Mouse (Mus musculus): ENCODE measurements at regions not wholly inside any gene's neighbourhood (a gene's known extent, or its start where the extent isn't known, plus 50 kb on each side); places are given as distances from the start of the nearest gene placed in this dataset.

DNA sequence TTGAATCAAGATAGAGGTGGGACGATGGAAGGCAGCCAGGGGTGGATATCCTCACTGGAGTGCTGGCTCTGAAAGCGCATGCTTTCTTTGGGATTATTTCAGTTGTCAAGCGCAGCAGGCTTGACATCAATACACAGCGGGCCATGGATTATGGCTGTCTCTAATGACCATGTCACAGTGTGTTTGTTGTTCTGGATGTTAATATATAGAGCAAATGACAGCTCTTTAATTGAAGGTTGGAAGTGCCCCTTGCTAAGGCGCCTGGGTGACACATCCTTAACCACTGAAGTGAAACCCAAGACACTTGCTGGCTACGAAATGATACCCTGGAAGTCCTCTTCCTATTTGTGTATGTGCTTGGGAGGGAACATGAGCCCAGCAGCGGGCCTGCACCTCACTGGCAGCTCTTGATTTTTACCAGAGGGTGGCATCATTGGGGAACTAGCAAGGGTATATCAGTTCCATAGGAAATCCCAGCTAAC, 200.5 kb upstream of the Rasgrp1 start:
- no peak for TF ChIP-seq POLR2A (IDR thresholded peaks at IDR 0.05; ENCODE audit: low read depth, low read length)
- no peak for TF ChIP-seq CTCF (IDR thresholded peaks at IDR 0.05; ENCODE audit: extremely low read depth, insufficient read length, insufficient replicate concordance, low read depth, low read length)
- H3K27me3 ChIP-seq (ENCODE audit: control insufficient read depth, insufficient read depth, low read length), result no peaks in the 10 kb centered on the region
- H3K36me3 ChIP-seq (ENCODE audit: control insufficient read depth, insufficient read depth, low read length), result no peaks in the 10 kb centered on the region
- no peak overlapping the region for H3K27ac ChIP-seq (ENCODE audit: insufficient read depth, low read depth, low read length)
- H3K4me1 ChIP-seq (ENCODE audit: control insufficient read depth, insufficient read depth, insufficient read length, low read length), result no peaks in the 10 kb centered on the region
- no peak overlapping the region for H3K4me3 ChIP-seq (ENCODE audit: low read depth, low read length)
- WGBS, result 77% methylated on average over 7 of the region's 7 CpGs

DNA sequence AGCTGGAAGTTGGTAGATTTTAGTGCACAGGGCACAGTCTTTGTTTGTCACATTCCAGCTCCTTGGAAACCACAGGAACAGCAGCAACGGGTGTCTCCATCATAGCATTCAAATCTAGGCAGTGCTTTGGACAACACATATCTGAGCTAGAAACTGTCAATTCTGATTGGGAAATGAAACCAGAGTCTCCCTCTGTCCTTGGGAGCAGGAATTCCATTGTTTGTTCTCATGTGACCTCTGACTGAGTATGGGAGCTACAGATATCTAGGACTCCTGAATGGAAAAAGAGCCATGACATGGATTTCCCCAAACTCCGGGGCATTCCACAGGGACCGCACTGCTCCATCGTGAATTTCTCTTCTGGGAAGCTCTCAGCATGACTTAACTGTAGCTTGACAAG, 205.5 kb upstream of the Rasgrp1 start:
- WGBS, result 70% methylated on average over 4 of the region's 4 CpGs
- no peak overlapping the region for H3K4me3 ChIP-seq (ENCODE audit: low read depth, low read length)
- TF ChIP-seq POLR2A (IDR thresholded peaks at IDR 0.05; ENCODE audit: low read depth, low read length), result no peak
- TF ChIP-seq CTCF (IDR thresholded peaks at IDR 0.05; ENCODE audit: extremely low read depth, insufficient read length, insufficient replicate concordance, low read depth, low read length), result no peak
- H3K27me3 ChIP-seq (ENCODE audit: control insufficient read depth, insufficient read depth, low read length), result no peaks in the 10 kb centered on the region
- H3K4me1 ChIP-seq (ENCODE audit: control insufficient read depth, insufficient read depth, insufficient read length, low read length), result no peaks in the 10 kb centered on the region
- no peaks in the 10 kb centered on the region for H3K36me3 ChIP-seq (ENCODE audit: control insufficient read depth, insufficient read depth, low read length)
- H3K27ac ChIP-seq (ENCODE audit: insufficient read depth, low read depth, low read length), result no peak overlapping the region

DNA sequence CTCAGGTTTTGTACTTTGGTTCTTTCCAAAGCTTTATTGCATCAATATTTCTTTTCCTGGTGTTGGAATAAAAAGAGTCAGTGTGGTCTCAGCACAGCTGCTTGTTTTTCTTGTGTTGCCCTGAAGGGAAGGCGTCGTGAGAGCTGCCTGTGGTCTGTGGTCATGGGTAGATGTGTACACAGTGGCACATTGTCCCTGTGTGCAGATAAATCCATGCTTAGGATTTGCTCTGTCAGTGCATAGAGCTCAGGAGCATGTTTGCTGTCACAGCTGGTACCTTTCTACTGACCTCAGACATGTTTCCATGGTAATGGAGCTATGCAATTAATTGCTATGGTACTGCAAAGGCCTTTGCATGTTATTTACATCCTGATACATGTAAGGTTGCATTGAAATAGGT, 213.5 kb upstream of the Rasgrp1 start:
- no peaks in the 10 kb centered on the region for H3K27me3 ChIP-seq (ENCODE audit: control insufficient read depth, insufficient read depth, low read length)
- no peaks in the 10 kb centered on the region for H3K4me1 ChIP-seq (ENCODE audit: control insufficient read depth, insufficient read depth, insufficient read length, low read length)
- WGBS, result 20% methylated on average over 2 of the region's 2 CpGs
- no peaks in the 10 kb centered on the region for H3K36me3 ChIP-seq (ENCODE audit: control insufficient read depth, insufficient read depth, low read length)
- no peak overlapping the region for H3K27ac ChIP-seq (ENCODE audit: insufficient read depth, low read depth, low read length)
- no peak for TF ChIP-seq POLR2A (IDR thresholded peaks at IDR 0.05; ENCODE audit: low read depth, low read length)
- TF ChIP-seq CTCF (IDR thresholded peaks at IDR 0.05; ENCODE audit: extremely low read depth, insufficient read length, insufficient replicate concordance, low read depth, low read length), result no peak
- no peak overlapping the region for H3K4me3 ChIP-seq (ENCODE audit: low read depth, low read length)

DNA sequence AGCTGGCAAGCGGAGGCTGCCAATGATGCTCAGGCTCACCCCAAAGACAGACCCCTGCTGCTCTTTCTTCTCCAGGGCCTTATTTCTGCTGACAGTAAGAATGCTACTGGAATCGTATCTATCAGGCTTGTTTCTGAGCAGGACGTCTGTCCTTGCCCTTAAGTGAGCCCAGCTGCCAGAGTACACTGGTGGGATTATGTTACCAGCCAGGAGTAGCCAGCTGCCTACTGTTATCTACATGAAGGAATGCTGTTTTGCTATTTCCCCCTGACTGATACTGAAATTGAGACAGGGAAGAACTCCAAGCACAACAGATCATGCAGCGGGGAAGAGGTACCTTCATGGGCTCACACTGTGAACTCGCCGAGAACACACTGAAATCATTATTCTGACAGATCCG, 228.2 kb upstream of the Rasgrp1 start:
- TF ChIP-seq CTCF (IDR thresholded peaks at IDR 0.05; ENCODE audit: extremely low read depth, insufficient read length, insufficient replicate concordance, low read depth, low read length), result no peak
- 84% methylated on average over 7 of the region's 7 CpGs for WGBS
- no peaks in the 10 kb centered on the region for H3K4me1 ChIP-seq (ENCODE audit: control insufficient read depth, insufficient read depth, insufficient read length, low read length)

DNA sequence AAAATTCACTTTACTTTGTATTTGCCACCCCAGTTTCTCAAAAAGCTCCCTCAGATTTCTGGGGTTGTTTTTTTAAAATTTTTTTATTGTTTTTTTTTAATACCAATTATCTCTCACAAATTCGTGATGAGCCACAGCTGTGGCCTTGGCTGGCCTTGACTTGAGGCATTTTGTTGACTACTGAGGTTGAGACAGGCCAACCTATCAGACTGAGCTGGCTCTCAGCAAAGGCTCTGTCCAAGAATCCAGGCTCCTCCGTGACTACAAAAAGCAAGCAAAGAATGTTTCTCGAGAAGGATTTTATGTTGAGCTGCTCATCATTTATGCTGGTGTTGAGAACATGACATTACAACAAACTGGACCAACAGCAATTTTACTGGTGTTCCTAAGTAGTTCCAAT, 244.6 kb upstream of the Rasgrp1 start:
- no peak for TF ChIP-seq POLR2A (IDR thresholded peaks at IDR 0.05; ENCODE audit: low read depth, low read length)
- no peak for TF ChIP-seq CTCF (IDR thresholded peaks at IDR 0.05; ENCODE audit: extremely low read depth, insufficient read length, insufficient replicate concordance, low read depth, low read length)
- Histone ChIP-seq H3K4me3 (ENCODE audit: low read depth, low read length) (no peak overlapping the region), H3K36me3 (ENCODE audit: control insufficient read depth, insufficient read depth, low read length) (no peaks in the 10 kb centered on the region), H3K4me1 (ENCODE audit: control insufficient read depth, insufficient read depth, insufficient read length, low read length) (no peaks in the 10 kb centered on the region), H3K27ac (ENCODE audit: insufficient read depth, low read depth, low read length) (no peak overlapping the region), H3K27me3 (ENCODE audit: control insufficient read depth, insufficient read depth, low read length) (no peaks in the 10 kb centered on the region)
- 60% methylated on average over 3 of the region's 3 CpGs for WGBS

More for the DNA sequence above, 228.2 kb upstream of the Rasgrp1 start:
- Histone ChIP-seq H3K27me3 (ENCODE audit: control insufficient read depth, insufficient read depth, low read length) (no peaks in the 10 kb centered on the region), H3K27ac (ENCODE audit: insufficient read depth, low read depth, low read length) (no peak overlapping the region), H3K4me3 (ENCODE audit: low read depth, low read length) (no peak overlapping the region), H3K36me3 (ENCODE audit: control insufficient read depth, insufficient read depth, low read length) (no peaks in the 10 kb centered on the region)

DNA sequence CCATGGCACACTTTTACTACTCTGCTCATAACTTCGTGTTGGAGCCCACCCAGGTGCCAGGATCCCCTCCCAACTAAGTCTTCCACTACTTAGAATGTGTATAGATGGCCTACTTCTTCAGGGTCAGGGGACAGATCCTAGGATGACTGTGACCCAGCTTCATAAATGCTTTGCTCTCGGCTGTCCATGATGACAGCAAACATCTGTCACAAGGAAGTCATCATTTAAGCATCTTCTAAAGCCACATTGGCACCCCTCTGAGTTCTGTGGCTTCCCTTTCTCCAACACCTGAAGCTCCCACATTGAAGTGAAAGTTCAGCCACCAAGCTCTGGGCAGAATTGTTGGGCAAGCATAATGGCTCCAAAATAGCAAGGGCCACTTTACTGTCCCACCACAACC, 252.2 kb upstream of the Rasgrp1 start:
- no peak overlapping the region for H3K27ac ChIP-seq (ENCODE audit: insufficient read depth, low read depth, low read length)
- 43% methylated on average over 2 of the region's 2 CpGs for WGBS
- no peak for TF ChIP-seq CTCF (IDR thresholded peaks at IDR 0.05; ENCODE audit: extremely low read depth, insufficient read length, insufficient replicate concordance, low read depth, low read length)
- no peak for TF ChIP-seq POLR2A (IDR thresholded peaks at IDR 0.05; ENCODE audit: low read depth, low read length)
- no peaks in the 10 kb centered on the region for H3K4me1 ChIP-seq (ENCODE audit: control insufficient read depth, insufficient read depth, insufficient read length, low read length)
- peaks cover 3% of the 10 kb centered on the region; the same call in 1 of the 2 replicates for H3K27me3 ChIP-seq (ENCODE audit: control insufficient read depth, insufficient read depth, low read length)
- no peak overlapping the region for H3K4me3 ChIP-seq (ENCODE audit: low read depth, low read length)
- H3K36me3 ChIP-seq (ENCODE audit: control insufficient read depth, insufficient read depth, low read length), result no peaks in the 10 kb centered on the region

DNA sequence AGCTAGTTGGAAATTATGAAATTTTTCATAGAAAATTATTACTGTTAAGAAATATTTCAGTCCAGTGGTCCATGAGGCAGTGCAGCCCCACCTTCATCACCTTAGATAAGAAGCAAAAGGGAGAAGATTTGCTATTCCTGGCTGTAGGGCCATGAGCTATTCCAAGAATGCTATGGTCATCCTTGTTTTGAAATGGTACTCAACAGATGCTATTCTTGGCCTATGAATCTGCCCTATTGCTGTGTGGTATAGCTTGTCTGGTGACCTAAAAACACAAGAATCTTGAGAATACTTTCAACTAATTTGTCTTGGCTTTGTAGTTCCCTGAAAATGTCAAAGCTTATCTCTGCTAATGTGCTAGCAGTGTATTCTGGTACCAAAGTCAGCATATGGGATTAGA, 254.8 kb upstream of the Rasgrp1 start:
- no peaks in the 10 kb centered on the region for H3K4me1 ChIP-seq (ENCODE audit: control insufficient read depth, insufficient read depth, insufficient read length, low read length)
- H3K27me3 ChIP-seq (ENCODE audit: control insufficient read depth, insufficient read depth, low read length), result peaks cover 3% of the 10 kb centered on the region; the same call in 1 of the 2 replicates
- H3K4me3 ChIP-seq (ENCODE audit: low read depth, low read length), result no peak overlapping the region
- TF ChIP-seq POLR2A (IDR thresholded peaks at IDR 0.05; ENCODE audit: low read depth, low read length), result no peak
- no peak for TF ChIP-seq CTCF (IDR thresholded peaks at IDR 0.05; ENCODE audit: extremely low read depth, insufficient read length, insufficient replicate concordance, low read depth, low read length)
- no peaks in the 10 kb centered on the region for H3K36me3 ChIP-seq (ENCODE audit: control insufficient read depth, insufficient read depth, low read length)
- H3K27ac ChIP-seq (ENCODE audit: insufficient read depth, low read depth, low read length), result no peak overlapping the region

DNA sequence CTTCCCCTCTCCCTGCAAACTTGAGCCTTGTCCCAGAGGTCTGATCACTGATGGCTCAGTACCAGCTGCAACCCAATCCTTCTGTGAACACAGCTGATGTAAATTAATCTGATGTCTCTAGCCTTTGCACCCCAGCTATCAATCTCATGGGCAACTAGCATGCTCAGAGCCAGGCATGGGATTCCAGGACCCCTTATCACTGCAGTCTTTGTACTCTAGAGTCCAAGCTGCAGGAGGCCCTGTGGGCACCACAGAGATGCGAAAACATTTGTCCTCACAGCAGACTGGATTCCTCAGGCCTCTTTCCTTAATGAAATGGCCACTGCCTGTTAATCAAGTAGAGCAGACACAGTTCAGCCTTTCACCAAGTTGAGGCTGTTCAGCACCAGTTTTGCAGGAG, 272.0 kb upstream of the Rasgrp1 start:
- H3K4me1 ChIP-seq (ENCODE audit: control insufficient read depth, insufficient read depth, insufficient read length, low read length), result no peaks in the 10 kb centered on the region
- no peaks in the 10 kb centered on the region for H3K27me3 ChIP-seq (ENCODE audit: control insufficient read depth, insufficient read depth, low read length)
- WGBS, result 76% methylated on average over 1 of the region's 1 CpGs
- H3K36me3 ChIP-seq (ENCODE audit: control insufficient read depth, insufficient read depth, low read length), result no peaks in the 10 kb centered on the region
- H3K4me3 ChIP-seq (ENCODE audit: low read depth, low read length), result no peak overlapping the region
- TF ChIP-seq POLR2A (IDR thresholded peaks at IDR 0.05; ENCODE audit: low read depth, low read length), result no peak
- TF ChIP-seq CTCF (IDR thresholded peaks at IDR 0.05; ENCODE audit: extremely low read depth, insufficient read length, insufficient replicate concordance, low read depth, low read length), result no peak
- H3K27ac ChIP-seq (ENCODE audit: insufficient read depth, low read depth, low read length), result no peak overlapping the region

All from small intestine, adult 2 months (tissue).